15 mouse cellular contexts compared by ENCODE assay signal in genomic region chr12:84399135-84399534, GRCm38 (mm10). TPM values are rescaled to one million over a fixed set of nuclear protein-coding genes. Genes with fewer than 3 reads are reported as not detected.
DNase-seq lines count a peak whose midpoint lies in the region; ATAC-seq and TF ChIP-seq lines count a peak whose summit lies in the region.
"Had no signal": no experiment of that assay in that cellular context is flagged by ENCODE, and none has a peak within 500 bp of the region (broad histone marks: within the 10 kb centered on the region; RNA-seq: fewer than 3 reads in every experiment).

No protein-coding gene starts in this region.

- H3K4me1 ChIP-seq in liver, embryonic 15.5 days (replicated peaks), result peaks cover 14% of the 10 kb centered on the region
- H3K4me1 ChIP-seq: forebrain, embryonic 10.5 days; lung, embryonic 15.5 days; neural tube, embryonic 12.5 days had no signal

- H3K9me3 ChIP-seq in liver, embryonic 15.5 days (replicated peaks), result no peaks in the 10 kb centered on the region
- H3K9me3 ChIP-seq: forebrain, embryonic 10.5 days; heart, embryonic 12.5 days; lung, embryonic 15.5 days; neural tube, embryonic 12.5 days had no signal

- H3K9ac ChIP-seq in liver, embryonic 15.5 days, result no peak overlapping the region
- H3K9ac ChIP-seq: heart, embryonic 12.5 days; lung, embryonic 15.5 days; neural tube, embryonic 12.5 days had no signal

- 75% methylated on average over 9 of the region's 9 CpGs for WGBS in liver, embryonic 15.5 days (ENCODE audit: insufficient replicate concordance)

- no peaks in the 10 kb centered on the region for H3K27me3 ChIP-seq in liver, embryonic 15.5 days
- H3K27me3 ChIP-seq: heart, embryonic 12.5 days; lung, embryonic 15.5 days; neural tube, embryonic 12.5 days had no signal

- no peak for ATAC-seq in liver, embryonic 15.5 days (ENCODE audit: insufficient read depth)
- no peak for ATAC-seq in erythroblast, adult 5-6 weeks (replicated peaks; ENCODE audit: low FRiP score, poor library complexity, severe bottlenecking)

- intact Hi-C loops in gastrocnemius, adult 2 months (cut with DNase I), result no loop called here

- no peak overlapping the region for H3K4me2 ChIP-seq in liver, embryonic 15.5 days
- H3K4me2 ChIP-seq: heart, embryonic 12.5 days; lung, embryonic 15.5 days; neural tube, embryonic 12.5 days had no signal

- no peak for DNase-seq in gastrocnemius, adult 2 months
- DNase-seq in gastrocnemius, postnatal 10 days, result no peak
- DNase-seq in urinary bladder, postnatal 14 days (ENCODE audit: low spot score), result peak; percentile 35
- no peak for DNase-seq in urinary bladder, postnatal 4 days (ENCODE audit: low spot score in 2 of 2)
- no peak for DNase-seq in urinary bladder, postnatal 25 days (ENCODE audit: low spot score)
- DNase-seq: cerebellum, adult 9-11 months; gastrocnemius, postnatal 36 days; heart, postnatal 36 days; right cerebral cortex, postnatal 25 days had no signal

- H3K36me3 ChIP-seq in liver, embryonic 15.5 days (replicated peaks), result no peaks in the 10 kb centered on the region
- H3K36me3 ChIP-seq: forebrain, embryonic 10.5 days; lung, embryonic 15.5 days; neural tube, embryonic 12.5 days had no signal

- H3K4me3 ChIP-seq in gastrocnemius, adult 2 months, result no peak overlapping the region
- no peak overlapping the region for H3K4me3 ChIP-seq in liver, embryonic 15.5 days (replicated peaks)
- H3K4me3 ChIP-seq: forebrain, embryonic 10.5 days; heart, embryonic 12.5 days; lung, embryonic 15.5 days; neural tube, embryonic 12.5 days had no signal

- no peak for TF ChIP-seq CTCF in gastrocnemius, adult 2 months (IDR thresholded peaks at IDR 0.05)

- H3K27ac ChIP-seq in gastrocnemius, adult 2 months, result peak overlapping the region; percentile 20; the same call in 1 of the 2 replicates
- peak overlapping the region; percentile 73 for H3K27ac ChIP-seq in liver, embryonic 15.5 days (replicated peaks)
- H3K27ac ChIP-seq: forebrain, embryonic 10.5 days; lung, embryonic 15.5 days; neural tube, embryonic 12.5 days had no signal

RNA-seq across cellular contexts. Expression of gene Entpd5, which starts 9.7 kb away (rescaled TPM):
- 10 to 100 TPM; 12.2 to 14.4 TPM for total RNA-seq in gastrocnemius, adult 2 months (2021)
- 1 to 10 TPM; 8.0 to 9.7 TPM for total RNA-seq in gastrocnemius, postnatal 10 days (2021)
- 13.7 and 14.6 TPM in 2 replicates for polyA plus RNA-seq in liver, embryonic 15.5 days (2015; fragmentation: Nextera tagmentation; extraction: Ambion mirVana)
- 5.0 and 5.2 TPM in 2 replicates for total RNA-seq in erythroblast, adult 5-6 weeks (2015; ENCODE audit: low replicate concordance)
- 4.9 and 6.3 TPM in 2 replicates for total RNA-seq in erythroblast, adult 5-6 weeks (2017; ENCODE audit: low replicate concordance)

RNA-seq across cellular contexts. Expression of gene Bbof1, which starts 9.7 kb away (rescaled TPM):
- total RNA-seq in gastrocnemius, adult 2 months (2021), result 1 to 10 TPM; 1.0 to 1.6 TPM
- 1 to 10 TPM in 1 of 2 experiments, under 1 TPM in 1; 0.85 to 1.0 TPM for total RNA-seq in gastrocnemius, postnatal 10 days (2021)
- polyA plus RNA-seq in liver, embryonic 15.5 days (2015; fragmentation: Nextera tagmentation; extraction: Ambion mirVana), result 0.21 and 0.26 TPM in 2 replicates
- not detected in 2 replicates for total RNA-seq in erythroblast, adult 5-6 weeks (2015; ENCODE audit: low replicate concordance)
- 0.26 and 0.84 TPM in 2 replicates for total RNA-seq in erythroblast, adult 5-6 weeks (2017; ENCODE audit: low replicate concordance)

RNA-seq across cellular contexts. Expression of gene Rnf113a2, which starts 17.9 kb away (rescaled TPM):
- total RNA-seq in gastrocnemius, adult 2 months (2021), result 10 to 100 TPM in 1 of 2 experiments, 1 to 10 TPM in 1; 8.5 to 10.8 TPM
- total RNA-seq in gastrocnemius, postnatal 10 days (2021), result 1 to 10 TPM; 5.9 to 6.8 TPM
- polyA plus RNA-seq in liver, embryonic 15.5 days (2015; fragmentation: Nextera tagmentation; extraction: Ambion mirVana), result 12.2 and 12.6 TPM in 2 replicates
- total RNA-seq in erythroblast, adult 5-6 weeks (2015; ENCODE audit: low replicate concordance), result 8.5 and 17.3 TPM in 2 replicates
- 7.1 and 17.7 TPM in 2 replicates for total RNA-seq in erythroblast, adult 5-6 weeks (2017; ENCODE audit: low replicate concordance)

RNA-seq across cellular contexts. Expression of gene Fam161b, which starts 37.5 kb away (rescaled TPM):
- 1 to 10 TPM in 1 of 2 experiments, under 1 TPM in 1; 0.82 to 1.3 TPM for total RNA-seq in gastrocnemius, adult 2 months (2021)
- total RNA-seq in gastrocnemius, postnatal 10 days (2021), result under 1 TPM; 0.42 to 0.65 TPM
- polyA plus RNA-seq in liver, embryonic 15.5 days (2015; fragmentation: Nextera tagmentation; extraction: Ambion mirVana), result 1.0 and 1.4 TPM in 2 replicates
- not detected in 2 replicates for total RNA-seq in erythroblast, adult 5-6 weeks (2015; ENCODE audit: low replicate concordance)
- total RNA-seq in erythroblast, adult 5-6 weeks (2017; ENCODE audit: low replicate concordance), result 0.14 and 0.43 TPM in 2 replicates

RNA-seq across cellular contexts. Expression of gene Coq6, which starts 37.7 kb away (rescaled TPM):
- 10 to 100 TPM; 20.0 to 31.0 TPM for total RNA-seq in gastrocnemius, adult 2 months (2021)
- 10 to 100 TPM; 31.0 to 34.3 TPM for total RNA-seq in gastrocnemius, postnatal 10 days (2021)
- 24.7 and 25.5 TPM in 2 replicates for polyA plus RNA-seq in liver, embryonic 15.5 days (2015; fragmentation: Nextera tagmentation; extraction: Ambion mirVana)
- 2.7 TPM in 1 of 2 replicates, not detected in the other for total RNA-seq in erythroblast, adult 5-6 weeks (2015; ENCODE audit: low replicate concordance)
- total RNA-seq in erythroblast, adult 5-6 weeks (2017; ENCODE audit: low replicate concordance), result 0.70 TPM in 1 of 2 replicates, not detected in the other
